Mouse (Mus musculus) T-cell, adult 66 days (primary cell): Measurements from ENCODE around the gene Olfr1377. TPM values are rescaled to one million over a fixed set of nuclear protein-coding genes. Genes with fewer than 3 reads are reported as not detected.

ENCODE experiments used
- total RNA-seq, 2 experiments: library from RNA; stranded (reverse); gene quantifications; 3 replicates in 1 of 2; 4 replicates in 1 of 2; pipeline ENCODE4 v1.2.4; 2023

Olfr1377 gene
- not detected for total RNA-seq

DNA sequence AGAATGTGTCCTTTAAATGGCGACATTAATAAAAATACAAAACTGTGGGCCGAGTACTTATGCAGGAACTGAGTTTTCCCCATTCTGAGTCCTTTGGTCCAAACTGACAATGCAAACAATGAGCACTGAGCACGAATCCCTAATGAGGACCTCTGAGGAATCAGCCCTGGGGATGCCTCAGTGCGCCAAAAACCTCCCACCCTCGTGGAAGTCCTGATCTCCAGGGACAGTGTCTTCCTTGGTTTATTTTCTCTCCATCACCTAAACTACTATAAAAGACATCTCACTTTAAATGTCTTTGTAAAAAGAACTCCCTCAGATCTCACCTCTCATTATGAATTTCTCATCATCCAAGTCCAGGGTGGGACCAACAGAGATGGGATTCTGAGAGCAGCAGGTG, at the start of gene Olfr1377:
TSS of gene Olfr1377 (plus strand) at position 301 of the 400 bp plus-strand sequence.

GRCm38 (mm10) chr11:50943506-50943905, 38.3 kb upstream of the Olfr1377 start, which contains the start of gene 4933414I15Rik:
4933414I15Rik (minus strand) TSS chr11:50943765.

DNA sequence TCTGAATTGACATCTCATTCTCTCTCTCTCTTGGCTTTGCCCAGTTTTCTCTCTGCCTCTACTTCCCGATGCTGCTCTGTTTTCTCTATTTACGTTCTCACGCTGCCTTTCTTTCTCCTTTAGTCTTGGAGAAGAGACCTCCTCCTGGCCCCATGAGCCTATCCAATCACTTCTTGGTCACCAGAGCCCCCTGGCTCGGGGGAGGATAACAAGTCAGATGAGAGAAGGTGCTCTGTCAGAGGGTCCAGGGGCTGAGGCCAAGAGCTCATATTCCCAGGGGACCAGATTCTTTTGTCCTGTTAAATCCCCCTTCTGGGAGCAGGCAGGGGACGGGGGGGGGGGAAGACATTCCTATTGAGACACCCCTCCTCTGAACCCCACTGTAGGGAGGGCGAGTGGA, 28.1 kb upstream of the Olfr1377 start, which contains the start of gene Prop1:
TSS of gene Prop1 (minus strand) at position 101 of the 400 bp plus-strand sequence.

GRCm38 (mm10) chr11:50966230-50966629, 15.5 kb upstream of the Olfr1377 start, which contains the start of gene Olfr1378:
Olfr1378 (plus strand) TSS chr11:50966530.

DNA sequence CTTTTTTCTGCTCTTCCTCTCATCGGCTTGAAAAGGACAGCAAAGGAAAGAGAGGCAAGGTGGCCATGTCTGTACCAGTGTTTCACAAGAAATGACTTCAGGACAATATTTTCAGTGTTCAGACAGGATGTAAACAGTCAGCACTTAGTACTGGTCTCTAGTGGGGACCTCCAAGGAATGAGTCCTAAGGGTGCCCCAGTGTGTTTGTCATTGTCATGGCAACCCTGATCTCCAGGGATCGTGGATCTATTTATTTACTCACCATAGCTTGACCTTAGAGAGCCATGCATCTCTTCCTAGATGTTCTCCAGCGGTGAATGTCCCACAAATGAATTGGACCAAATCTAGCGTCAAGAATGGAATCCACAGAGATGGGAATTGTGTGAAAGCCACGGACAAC, 21.5 kb downstream of the Olfr1377 start, which contains the start of gene Olfr51:
TSS of gene Olfr51 (plus strand) at position 301 of the 400 bp plus-strand sequence.

GRCm38 (mm10) chr11:51013936-51014335, 32.2 kb downstream of the Olfr1377 start, which contains the start of gene Olfr54:
Olfr54 (plus strand) TSS chr11:51014236.

Other genes starting within 250 kb of the Olfr1377 start
- 10 to 100 TPM; 16.2 to 21.5 TPM for gene Zfp354c, start 154.2 kb upstream of the Olfr1377 start, total RNA-seq
- gene Zfp879, start 140.4 kb upstream of the Olfr1377 start, total RNA-seq, result under 1 TPM; 0.41 to 0.90 TPM
- gene Grm6, start 131.3 kb upstream of the Olfr1377 start, total RNA-seq, result 10 to 100 TPM; 10.3 to 12.8 TPM
- under 1 TPM; 0.38 to 0.39 TPM for gene Zfp454, start 94.3 kb upstream of the Olfr1377 start, total RNA-seq
- gene Zfp2, start 65.8 kb upstream of the Olfr1377 start, total RNA-seq, result 1 to 10 TPM; 2.1 to 2.4 TPM
- gene Zfp354b, start 50.3 kb upstream of the Olfr1377 start, total RNA-seq, result not detected
- gene 4933414I15Rik, start 38.2 kb upstream of the Olfr1377 start, total RNA-seq, result not detected
- not detected for gene Prop1, start 28.2 kb upstream of the Olfr1377 start, total RNA-seq
- gene Olfr1378, start 15.4 kb upstream of the Olfr1377 start, total RNA-seq, result not detected
- not detected for gene Olfr51, start 21.6 kb downstream of the Olfr1377 start, total RNA-seq
- not detected for gene Olfr54, start 32.3 kb downstream of the Olfr1377 start, total RNA-seq
- not detected for gene Olfr1375, start 66.1 kb downstream of the Olfr1377 start, total RNA-seq
- gene Zfp354a, start 77.3 kb downstream of the Olfr1377 start, total RNA-seq, result not detected
- not detected for gene Gm12569, start 238.5 kb downstream of the Olfr1377 start, total RNA-seq